Mouse (Mus musculus): Measurements from ENCODE around the gene Slc24a3. TPM values are rescaled to one million over a fixed set of nuclear protein-coding genes. Genes with fewer than 3 reads are reported as not detected.

Gene Slc24a3
- total RNA-seq, 2 experiments from 2014 or later: 2.2 to 2.6 TPM

GRCm38 (mm10) chr2:145197076-145197475, 29.5 kb downstream of the Slc24a3 start:
- DNase-seq: no peak

- DNase-seq: no peak
Measured at GRCm38 (mm10) chr2:145213587-145213986, 46.0 kb downstream of the Slc24a3 start.

- DNase-seq: no peak
Measured at GRCm38 (mm10) chr2:145214086-145214831, 46.7 kb downstream of the Slc24a3 start.

GRCm38 (mm10) chr2:145216580-145216979, 49.0 kb downstream of the Slc24a3 start:
- DNase-seq: no peak

- DNase-seq: no peak
Measured at GRCm38 (mm10) chr2:145217422-145217821, 49.9 kb downstream of the Slc24a3 start.

- DNase-seq: no peak
Measured at GRCm38 (mm10) chr2:145219246-145219645, 51.7 kb downstream of the Slc24a3 start.

GRCm38 (mm10) chr2:145223646-145224045, 56.1 kb downstream of the Slc24a3 start:
- DNase-seq: no peak

- no peak for DNase-seq
Measured at GRCm38 (mm10) chr2:145225640-145226039, 58.1 kb downstream of the Slc24a3 start.

- no peak for DNase-seq
Measured at GRCm38 (mm10) chr2:145226100-145226499, 58.5 kb downstream of the Slc24a3 start.

GRCm38 (mm10) chr2:145227351-145227750, 59.8 kb downstream of the Slc24a3 start:
- no peak for DNase-seq

- no peak for DNase-seq
Measured at GRCm38 (mm10) chr2:145232764-145233484, 65.4 kb downstream of the Slc24a3 start.

- peak; percentile 45 for DNase-seq
Measured at GRCm38 (mm10) chr2:145233547-145234398, 66.2 kb downstream of the Slc24a3 start.

- DNase-seq: no peak
Measured at GRCm38 (mm10) chr2:145246384-145246783, 78.8 kb downstream of the Slc24a3 start.

- DNase-seq: no peak
Measured at GRCm38 (mm10) chr2:145248185-145248584, 80.6 kb downstream of the Slc24a3 start.

GRCm38 (mm10) chr2:145257332-145257731, 89.8 kb downstream of the Slc24a3 start:
- peak; percentile 33 for DNase-seq

GRCm38 (mm10) chr2:145257855-145258254, 90.3 kb downstream of the Slc24a3 start:
- DNase-seq: no peak

GRCm38 (mm10) chr2:145260574-145260973, 93.0 kb downstream of the Slc24a3 start:
- no peak for DNase-seq

- no peak for DNase-seq
Measured at GRCm38 (mm10) chr2:145262153-145262552, 94.6 kb downstream of the Slc24a3 start.

- DNase-seq: no peak
Measured at GRCm38 (mm10) chr2:145266723-145267122, 99.2 kb downstream of the Slc24a3 start.

GRCm38 (mm10) chr2:145268971-145269370, 101.4 kb downstream of the Slc24a3 start:
- DNase-seq: no peak

- no peak for DNase-seq
Measured at GRCm38 (mm10) chr2:145269410-145269809, 101.9 kb downstream of the Slc24a3 start.

GRCm38 (mm10) chr2:145274016-145274677, 106.6 kb downstream of the Slc24a3 start:
- no peak for DNase-seq

All from gastrocnemius, postnatal 25 days (tissue).